Mouse (Mus musculus): Measurements from ENCODE around the gene Cabp5.
"Not testable (repeated sequence)": the region's sequence is repeated elsewhere in the genome, so short reads cannot be mapped to it uniquely, and the experiment has no call there.

Cabp5 gene

DNA sequence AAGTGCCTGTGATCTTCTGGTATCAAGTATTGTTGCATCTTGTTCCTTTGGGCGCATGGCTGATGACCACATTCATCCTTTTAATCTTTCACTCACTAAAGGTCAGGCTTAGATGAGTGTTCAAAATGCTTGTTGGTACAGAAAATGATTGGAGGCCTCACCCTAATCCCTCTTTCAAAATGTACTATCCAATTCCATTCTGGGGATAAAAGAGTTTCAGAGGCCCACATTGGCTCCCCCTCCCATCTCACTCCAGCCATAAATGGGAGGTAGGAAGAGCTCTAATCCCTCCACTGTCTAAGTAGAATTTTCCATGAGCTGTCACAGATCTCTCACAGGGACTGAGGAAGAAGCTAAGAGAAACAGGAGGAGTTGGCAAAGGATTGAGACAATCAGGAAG, at the start of gene Cabp5:
Cabp5 (plus strand) TSS at position 301 of the 400 bp plus-strand sequence.
- no peak for DNase-seq (ENCODE audit: inconsistent ontology term)

DNA sequence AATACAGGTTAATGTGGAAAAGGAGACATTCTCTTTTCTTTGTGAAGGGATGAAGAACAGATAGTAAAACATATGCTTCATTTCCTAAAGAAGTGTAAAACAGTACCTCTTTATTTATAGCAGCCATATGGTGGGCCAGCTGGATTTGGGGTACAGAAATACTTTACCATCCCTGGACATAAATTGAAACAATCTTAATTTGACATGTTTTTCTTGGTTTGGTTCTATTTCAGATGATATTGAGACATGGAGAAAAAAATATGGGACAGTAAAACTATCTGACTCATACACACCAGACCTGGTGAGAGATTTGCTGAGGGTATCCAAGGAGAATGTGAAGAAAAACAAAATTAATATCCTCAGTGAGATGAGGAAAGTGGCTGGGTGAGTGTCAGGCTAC, 42.0 kb upstream of the Cabp5 start:
- no peak for DNase-seq (ENCODE audit: inconsistent ontology term)

DNA sequence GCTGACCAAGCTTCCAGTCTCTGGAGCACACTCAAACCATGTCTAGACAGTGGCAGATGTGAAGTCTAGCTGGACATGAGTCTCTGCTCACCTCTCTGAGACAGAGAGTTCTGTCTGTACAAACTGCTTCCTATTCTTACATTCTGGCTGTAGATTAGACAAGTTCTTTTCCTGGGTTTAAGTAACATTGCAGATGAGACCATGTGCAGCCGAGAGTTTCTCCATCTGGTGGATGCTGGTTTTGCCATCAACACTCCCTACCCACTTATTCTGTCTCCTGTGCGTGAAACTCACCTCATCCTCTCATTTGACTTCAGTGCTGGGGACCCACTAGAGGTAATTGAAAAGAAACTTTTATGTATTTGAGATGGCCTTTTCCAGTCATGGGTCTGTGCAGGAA, 17.3 kb upstream of the Cabp5 start:
- DNase-seq (ENCODE audit: inconsistent ontology term), result no peak

DNA sequence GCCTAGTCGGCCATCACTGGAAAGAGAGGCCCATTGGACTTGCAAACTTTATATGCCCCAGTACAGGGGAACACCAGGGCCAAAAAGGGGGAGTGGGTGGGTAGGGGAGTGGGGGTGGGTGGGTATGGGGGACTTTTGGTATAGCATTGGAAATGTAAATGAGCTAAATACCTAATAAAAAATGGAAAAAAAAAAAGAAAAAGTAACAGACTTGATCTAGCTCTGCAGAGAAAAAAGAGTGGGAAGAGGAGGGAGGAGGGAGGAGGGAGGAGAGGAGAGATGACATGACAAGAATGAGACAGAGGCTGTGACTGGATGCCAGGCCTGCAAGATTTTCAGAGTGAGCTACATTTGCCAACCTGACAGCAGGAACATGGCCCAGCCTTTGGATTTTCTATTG, 52.6 kb downstream of the Cabp5 start, which contains the start of gene Bsph1:
Bsph1 (plus strand) TSS at position 301 of the 400 bp plus-strand sequence.
- DNase-seq (ENCODE audit: inconsistent ontology term), result not testable (repeated sequence)

All from Muller cell, postnatal 12 days (primary cell).